Mouse (Mus musculus): ENCODE results near the gene Casp2.

DNA sequence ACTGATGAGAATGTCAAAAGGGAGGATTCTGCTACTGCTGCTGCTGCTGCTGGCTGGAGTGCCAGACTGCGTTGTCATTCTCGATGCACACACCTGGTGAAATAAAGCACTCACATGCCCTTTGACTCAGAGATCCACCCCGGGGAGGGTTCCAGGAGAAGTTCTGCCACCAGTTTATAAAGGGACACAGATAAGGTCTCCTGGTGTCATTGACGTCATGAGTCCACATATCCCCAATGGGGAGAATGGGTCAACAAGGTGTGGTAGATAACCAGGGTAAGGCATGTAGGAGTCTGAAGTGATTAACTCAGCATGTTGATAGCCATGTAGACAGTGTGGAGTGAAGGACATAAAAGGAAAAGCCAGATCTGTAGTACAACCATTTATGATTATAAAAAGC is 35.2 kb upstream of the Casp2 start:
- TF ChIP-seq CTCF (IDR thresholded peaks at IDR 0.05; ENCODE audit: extremely low read depth, insufficient read length, insufficient replicate concordance, low read depth, low read length) (no peak), POLR2A (IDR thresholded peaks at IDR 0.05; ENCODE audit: low read depth, low read length) (peak; percentile 35; the same call in 1 of the 2 replicates)

Data from small intestine, adult 2 months (tissue).